Mouse (Mus musculus): Measurements from ENCODE around the gene Rbm3. TPM values are rescaled to one million over a fixed set of nuclear protein-coding genes. Genes with fewer than 3 reads are reported as not detected.
A peak's percentile ranks its signal among the peaks of the same experiment; 100 is the strongest.

The Rbm3 gene
- 323 and 335 TPM in 2 replicates for polyA plus RNA-seq (2015; fragmentation: Nextera tagmentation; extraction: Ambion mirVana)

GRCm38 (mm10) chrX:8145153-8145991 lies at the start of gene Rbm3:
TSS of gene Rbm3 (minus strand) at chrX:8145880.
- ATAC-seq (ENCODE audit: extremely low read depth, insufficient number of reproducible peaks, low FRiP score, low TSS enrichment), result peak; percentile 86
- Histone ChIP-seq H3K9ac (peak within 1 kb of the TSS; percentile 93), H3K4me2 (peak within 1 kb of the TSS; percentile 78), H3K9me3 (no peaks in the 10 kb centered on the region), H3K36me3 (peaks cover 37% of the 10 kb centered on the region), H3K27me3 (replicated peaks) (no peaks in the 10 kb centered on the region), H3K27ac (replicated peaks) (peak within 1 kb of the TSS; percentile 98), H3K4me1 (peaks cover 13% of the 10 kb centered on the region), H3K4me3 (peak within 1 kb of the TSS; percentile 70)
- 11% methylated on average over 63 of the region's 65 CpGs for WGBS

GRCm38 (mm10) chrX:8193419-8193723 lies 47.7 kb upstream of the Rbm3 start, which contains the start of gene Ebp:
TSS of gene Ebp (minus strand) at chrX:8193512.
- H3K4me2 ChIP-seq, result peak within 1 kb of the TSS; percentile 71
- peak within 1 kb of the TSS; percentile 67 for H3K4me3 ChIP-seq
- no peaks in the 10 kb centered on the region for H3K27me3 ChIP-seq (replicated peaks)
- no peaks in the 10 kb centered on the region for H3K36me3 ChIP-seq
- 22% methylated on average over 10 of the region's 10 CpGs for WGBS
- H3K4me1 ChIP-seq, result peaks cover 4% of the 10 kb centered on the region; the same call in 1 of the 2 replicates
- no peak for ATAC-seq (ENCODE audit: extremely low read depth, insufficient number of reproducible peaks, low FRiP score, low TSS enrichment)
- peak within 1 kb of the TSS; percentile 48; the same call in 1 of the 2 replicates for H3K27ac ChIP-seq (replicated peaks)
- no peaks in the 10 kb centered on the region for H3K9me3 ChIP-seq
- H3K9ac ChIP-seq, result peak within 1 kb of the TSS; percentile 82

GRCm38 (mm10) chrX:8192640-8193418 lies 47.1 kb upstream of the Rbm3 start:
- 13% methylated on average over 38 of the region's 38 CpGs for WGBS
- H3K27me3 ChIP-seq (replicated peaks), result no peaks in the 10 kb centered on the region
- H3K4me1 ChIP-seq, result peaks cover 4% of the 10 kb centered on the region; the same call in 1 of the 2 replicates
- no peaks in the 10 kb centered on the region for H3K36me3 ChIP-seq
- no peaks in the 10 kb centered on the region for H3K9me3 ChIP-seq
- peak overlapping the region; percentile 82 for H3K9ac ChIP-seq
- ATAC-seq (ENCODE audit: extremely low read depth, insufficient number of reproducible peaks, low FRiP score, low TSS enrichment), result peak; percentile 93
- peak overlapping the region; percentile 48; the same call in 1 of the 2 replicates for H3K27ac ChIP-seq (replicated peaks)
- peak overlapping the region; percentile 71 for H3K4me2 ChIP-seq
- peak overlapping the region; percentile 67 for H3K4me3 ChIP-seq

GRCm38 (mm10) chrX:8192126-8192639 lies 46.5 kb upstream of the Rbm3 start:
- WGBS, result 11% methylated on average over 13 of the region's 13 CpGs

GRCm38 (mm10) chrX:8182871-8183540 lies 37.3 kb upstream of the Rbm3 start:
- Histone ChIP-seq H3K4me1 (no peaks in the 10 kb centered on the region), H3K9me3 (no peaks in the 10 kb centered on the region), H3K27me3 (replicated peaks) (no peaks in the 10 kb centered on the region), H3K9ac (no peak overlapping the region), H3K4me3 (no peak overlapping the region), H3K36me3 (peaks cover 7% of the 10 kb centered on the region), H3K27ac (replicated peaks) (no peak overlapping the region), H3K4me2 (no peak overlapping the region)
- no peak for ATAC-seq (ENCODE audit: extremely low read depth, insufficient number of reproducible peaks, low FRiP score, low TSS enrichment)
- 9% methylated on average over 7 of the region's 7 CpGs for WGBS

More at GRCm38 (mm10) chrX:8192126-8192639, 46.5 kb upstream of the Rbm3 start:
- H3K36me3 ChIP-seq, result no peaks in the 10 kb centered on the region
- no peaks in the 10 kb centered on the region for H3K27me3 ChIP-seq (replicated peaks)
- H3K4me3 ChIP-seq, result peak overlapping the region; percentile 67
- H3K9ac ChIP-seq, result peak overlapping the region; percentile 82
- no peak overlapping the region for H3K27ac ChIP-seq (replicated peaks)
- H3K4me2 ChIP-seq, result peak overlapping the region; percentile 71
- ATAC-seq (ENCODE audit: extremely low read depth, insufficient number of reproducible peaks, low FRiP score, low TSS enrichment), result no peak
- H3K9me3 ChIP-seq, result no peaks in the 10 kb centered on the region
- peaks cover 4% of the 10 kb centered on the region; the same call in 1 of the 2 replicates for H3K4me1 ChIP-seq

GRCm38 (mm10) chrX:8179646-8180045 lies 34.0 kb upstream of the Rbm3 start:
- H3K9ac ChIP-seq, result no peak overlapping the region
- 71% methylated on average over 5 of the region's 5 CpGs for WGBS
- no peak overlapping the region for H3K4me3 ChIP-seq
- peaks cover 4% of the 10 kb centered on the region for H3K4me1 ChIP-seq
- no peaks in the 10 kb centered on the region; the same call in 1 of the 2 replicates for H3K36me3 ChIP-seq
- no peak overlapping the region for H3K27ac ChIP-seq (replicated peaks)
- H3K9me3 ChIP-seq, result no peaks in the 10 kb centered on the region
- H3K4me2 ChIP-seq, result no peak overlapping the region
- H3K27me3 ChIP-seq (replicated peaks), result no peaks in the 10 kb centered on the region
- no peak for ATAC-seq (ENCODE audit: extremely low read depth, insufficient number of reproducible peaks, low FRiP score, low TSS enrichment)

GRCm38 (mm10) chrX:8178871-8179270 lies 33.2 kb upstream of the Rbm3 start:
- Histone ChIP-seq H3K4me3 (no peak overlapping the region), H3K4me1 (peaks cover 6% of the 10 kb centered on the region), H3K4me2 (no peak overlapping the region), H3K36me3 (no peaks in the 10 kb centered on the region), H3K9me3 (no peaks in the 10 kb centered on the region), H3K27ac (replicated peaks) (no peak overlapping the region), H3K9ac (no peak overlapping the region), H3K27me3 (replicated peaks) (no peaks in the 10 kb centered on the region)
- WGBS, result 74% methylated on average over 2 of the region's 2 CpGs
- ATAC-seq (ENCODE audit: extremely low read depth, insufficient number of reproducible peaks, low FRiP score, low TSS enrichment), result no peak

- peak within 1 kb of the TSS; percentile 61; the same call in 1 of the 2 replicates for H3K27ac ChIP-seq (replicated peaks)
- peaks cover 6% of the 10 kb centered on the region for H3K4me1 ChIP-seq
- peaks cover 13% of the 10 kb centered on the region for H3K36me3 ChIP-seq
- peak within 1 kb of the TSS; percentile 69 for H3K4me2 ChIP-seq
- peak within 1 kb of the TSS; percentile 72 for H3K4me3 ChIP-seq
- WGBS, result 11% methylated on average over 56 of the region's 56 CpGs
- no peaks in the 10 kb centered on the region for H3K27me3 ChIP-seq (replicated peaks)
- peak within 1 kb of the TSS; percentile 83 for H3K9ac ChIP-seq
- ATAC-seq (ENCODE audit: extremely low read depth, insufficient number of reproducible peaks, low FRiP score, low TSS enrichment), result peak; percentile 94
- no peaks in the 10 kb centered on the region for H3K9me3 ChIP-seq
These were observed 30.1 kb upstream of the Rbm3 start, which contains the start of gene Tbc1d25 for GRCm38 (mm10) chrX:8175504-8176385. TSS of gene Tbc1d25 (minus strand) at chrX:8176181.

- Histone ChIP-seq H3K4me2 (peak overlapping the region; percentile 69), H3K9me3 (no peaks in the 10 kb centered on the region), H3K27ac (replicated peaks) (no peak overlapping the region), H3K27me3 (replicated peaks) (no peaks in the 10 kb centered on the region), H3K4me3 (peak overlapping the region; percentile 72), H3K36me3 (peaks cover 13% of the 10 kb centered on the region), H3K9ac (peak overlapping the region; percentile 83), H3K4me1 (peaks cover 6% of the 10 kb centered on the region)
- 4% methylated on average over 4 of the region's 4 CpGs for WGBS
- no peak for ATAC-seq (ENCODE audit: extremely low read depth, insufficient number of reproducible peaks, low FRiP score, low TSS enrichment)
These were observed 29.5 kb upstream of the Rbm3 start for GRCm38 (mm10) chrX:8175169-8175503.

All from heart, embryonic 13.5 days (tissue).